Mouse (Mus musculus) ovary, postnatal 14 days (tissue): Measurements from ENCODE around the gene Otc.

Experiments used
- DNase-seq: peaks from one replicate; pipeline ENCODE4 v3.0.0; 2022; ENCODE audit warnings: low spot score

Otc gene

GRCm38 (mm10) chrX:10251852-10252504 lies at the start of gene Otc:
Gene Otc, plus strand, starts transcription at chrX:10252305.
- no peak for DNase-seq

- no peak for DNase-seq
Measured at GRCm38 (mm10) chrX:10205937-10206336, 46.2 kb upstream of the Otc start.

- DNase-seq: peak; percentile 17
Measured at GRCm38 (mm10) chrX:10215972-10216371, 36.1 kb upstream of the Otc start.

GRCm38 (mm10) chrX:10216410-10216949 lies 35.6 kb upstream of the Otc start, which contains the start of gene Rpgr:
Gene Rpgr, minus strand, starts transcription at chrX:10216920.
- peak; percentile 75 for DNase-seq

GRCm38 (mm10) chrX:10219281-10219680 lies 32.8 kb upstream of the Otc start:
- DNase-seq: no peak

- DNase-seq: no peak
Measured at GRCm38 (mm10) chrX:10233051-10233450, 19.1 kb upstream of the Otc start.

GRCm38 (mm10) chrX:10234617-10235016 lies 17.5 kb upstream of the Otc start:
- DNase-seq: no peak

GRCm38 (mm10) chrX:10239515-10239914 lies 12.6 kb upstream of the Otc start:
- DNase-seq: no peak

- no peak for DNase-seq
Measured at GRCm38 (mm10) chrX:10243916-10244315, 8.2 kb upstream of the Otc start.

GRCm38 (mm10) chrX:10251357-10251756 lies 748 bp upstream of the Otc start:
- DNase-seq: no peak

- DNase-seq: no peak
Measured at GRCm38 (mm10) chrX:10257774-10258173, 5.7 kb downstream of the Otc start.

- DNase-seq: no peak
Measured at GRCm38 (mm10) chrX:10258260-10258659, 6.2 kb downstream of the Otc start.

GRCm38 (mm10) chrX:10268308-10268707 lies 16.2 kb downstream of the Otc start:
- no peak for DNase-seq

GRCm38 (mm10) chrX:10268761-10269437 lies 16.8 kb downstream of the Otc start:
- no peak for DNase-seq

- no peak for DNase-seq
Measured at GRCm38 (mm10) chrX:10297341-10297740, 45.2 kb downstream of the Otc start.

GRCm38 (mm10) chrX:10318176-10318575 lies 66.1 kb downstream of the Otc start:
- no peak for DNase-seq

- no peak for DNase-seq
Measured at GRCm38 (mm10) chrX:10330246-10330645, 78.1 kb downstream of the Otc start.

GRCm38 (mm10) chrX:10331749-10332148 lies 79.6 kb downstream of the Otc start:
- no peak for DNase-seq

GRCm38 (mm10) chrX:10336816-10337215 lies 84.7 kb downstream of the Otc start:
- DNase-seq: no peak

GRCm38 (mm10) chrX:10355867-10356266 lies 103.8 kb downstream of the Otc start:
- no peak for DNase-seq
